Mouse (Mus musculus) olfactory bulb, adult 2 months (tissue): ENCODE measurements around the gene Wfdc1.
A peak's percentile ranks its signal among the peaks of the same experiment; 100 is the strongest.

Experiments
- CTCF ChIP-seq: fragments of 200-500 bp; IDR thresholded peaks from 2 replicates; pipeline ENCODE4 v1.5.1; 2012; ENCODE audit warnings: low read depth, mild to moderate bottlenecking, low read length, moderate library complexity; ENCODE audit not compliant: insufficient read depth
- POLR2A ChIP-seq: fragments of 200-500 bp; IDR thresholded peaks from 2 replicates; pipeline ENCODE4 v1.6.1; 2012; ENCODE audit warnings: mild to moderate bottlenecking, low read depth, low read length, moderate library complexity; ENCODE audit not compliant: insufficient read depth

DNA sequence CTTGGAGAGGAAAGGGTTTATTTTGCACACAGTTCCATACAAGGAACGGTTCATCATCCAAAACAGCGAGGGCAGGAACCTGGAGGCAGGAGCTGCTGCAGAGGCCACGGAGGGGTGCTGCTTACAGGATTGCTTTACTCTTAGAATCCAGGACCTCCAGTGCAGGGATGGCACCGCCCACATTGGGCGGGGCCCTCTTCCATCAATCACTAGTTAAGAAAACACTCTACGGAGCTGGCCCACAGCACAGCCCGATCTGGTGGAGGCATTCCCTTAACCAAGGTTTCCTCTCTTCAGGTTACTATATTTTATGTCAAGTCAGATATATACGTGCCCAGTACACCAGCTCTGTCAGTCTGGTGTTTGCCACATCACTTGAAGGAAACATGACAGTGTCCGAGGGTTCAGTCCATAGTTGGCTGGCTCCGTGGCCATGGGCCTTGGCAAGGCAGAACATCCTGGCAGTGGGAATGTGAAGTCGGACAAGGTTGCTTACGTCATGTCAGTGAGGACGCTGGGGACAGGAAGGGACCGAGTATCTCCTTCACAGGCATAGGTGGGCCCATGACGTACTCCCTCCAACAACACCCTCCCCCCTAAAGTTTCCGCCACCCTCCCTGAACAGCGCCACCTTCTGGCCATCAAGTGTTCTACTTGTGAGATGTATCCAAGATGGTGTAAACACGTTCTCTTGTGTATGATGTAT is 12.1 kb downstream of the Wfdc1 start:
- TF ChIP-seq CTCF (peak; percentile 33; the same call in 1 of the 2 replicates), POLR2A (no peak)
